Mouse (Mus musculus): ENCODE results near the gene Fam135a. TPM values are rescaled to one million over a fixed set of nuclear protein-coding genes. Genes with fewer than 3 reads are reported as not detected.

The Fam135a gene
- polyA plus RNA-seq, 1 experiment from 2014 or later, result 26.1 TPM

DNA sequence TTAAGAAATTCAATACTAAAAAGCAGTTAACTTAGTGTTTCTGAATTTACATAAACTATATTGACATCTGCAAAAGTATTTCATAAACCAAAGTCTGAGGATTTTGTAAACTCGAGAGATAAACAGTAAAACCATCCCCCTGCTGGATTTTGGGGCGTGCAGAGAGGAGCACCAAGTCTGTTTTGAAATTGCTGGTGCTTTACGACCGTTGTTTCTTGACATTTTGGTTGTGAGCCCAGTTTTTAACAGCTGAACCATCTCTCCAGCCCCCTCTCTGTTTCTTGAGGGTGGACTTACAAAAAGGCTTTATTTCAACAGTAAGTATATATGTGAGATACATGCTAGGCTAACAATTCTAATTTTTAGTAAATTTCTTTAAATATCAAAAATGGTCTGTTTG, 33.4 kb downstream of the Fam135a start:
- H3K9me3 ChIP-seq (replicated peaks), result no peaks in the 10 kb centered on the region
- no peaks in the 10 kb centered on the region; the same call in 1 of the 2 replicates for H3K4me1 ChIP-seq (replicated peaks)
- peaks cover 2% of the 10 kb centered on the region for H3K36me3 ChIP-seq
- no peak overlapping the region for H3K27ac ChIP-seq
- H3K27me3 ChIP-seq, result no peaks in the 10 kb centered on the region
- H3K9ac ChIP-seq, result no peak overlapping the region
- no peak overlapping the region for H3K4me3 ChIP-seq
- 74% methylated on average over 4 of the region's 4 CpGs for WGBS
- ATAC-seq (replicated peaks; ENCODE audit: insufficient number of reproducible peaks, insufficient read depth, low FRiP score, low read depth), result no peak
- H3K4me2 ChIP-seq, result no peak overlapping the region

DNA sequence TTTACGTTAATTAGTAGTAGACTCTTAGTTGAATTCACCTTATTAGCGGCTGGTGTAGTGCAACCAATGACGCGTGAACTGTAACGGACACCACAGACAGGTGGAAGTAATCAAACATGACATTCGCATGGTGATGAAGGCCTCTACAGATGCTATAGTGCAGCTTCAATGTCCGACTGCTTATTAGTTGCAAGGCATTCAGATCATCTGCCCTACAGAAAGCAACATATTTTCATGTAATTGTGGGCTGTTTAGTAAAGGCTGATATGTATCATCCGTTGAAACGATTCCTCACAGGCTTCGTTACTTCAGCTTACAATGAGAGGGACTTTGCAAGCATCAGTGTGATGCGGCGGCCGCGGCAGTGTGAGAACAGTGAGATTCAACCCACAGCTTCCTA, 44.4 kb downstream of the Fam135a start:
- H3K9ac ChIP-seq, result no peak overlapping the region
- H3K4me1 ChIP-seq (replicated peaks), result no peaks in the 10 kb centered on the region
- WGBS, result 92% methylated on average over 14 of the region's 14 CpGs
- no peaks in the 10 kb centered on the region for H3K27me3 ChIP-seq
- H3K4me3 ChIP-seq, result no peak overlapping the region
- no peak overlapping the region for H3K27ac ChIP-seq
- peaks cover 13% of the 10 kb centered on the region; the same call in 1 of the 2 replicates for H3K36me3 ChIP-seq
- no peaks in the 10 kb centered on the region for H3K9me3 ChIP-seq (replicated peaks)
- ATAC-seq (replicated peaks; ENCODE audit: insufficient number of reproducible peaks, insufficient read depth, low FRiP score, low read depth), result no peak
- no peak overlapping the region for H3K4me2 ChIP-seq

GRCm38 (mm10) chr1:24046730-24047510, 53.2 kb downstream of the Fam135a start:
- H3K9ac ChIP-seq, result no peak overlapping the region
- 66% methylated on average over 6 of the region's 6 CpGs for WGBS
- no peak overlapping the region for H3K4me2 ChIP-seq
- H3K4me3 ChIP-seq, result no peak overlapping the region
- H3K27ac ChIP-seq, result no peak overlapping the region
- H3K9me3 ChIP-seq (replicated peaks), result no peaks in the 10 kb centered on the region
- no peak for ATAC-seq (replicated peaks; ENCODE audit: insufficient number of reproducible peaks, insufficient read depth, low FRiP score, low read depth)
- H3K4me1 ChIP-seq (replicated peaks), result no peaks in the 10 kb centered on the region
- H3K27me3 ChIP-seq, result no peaks in the 10 kb centered on the region
- peaks cover 2% of the 10 kb centered on the region; the same call in 1 of the 2 replicates for H3K36me3 ChIP-seq

DNA sequence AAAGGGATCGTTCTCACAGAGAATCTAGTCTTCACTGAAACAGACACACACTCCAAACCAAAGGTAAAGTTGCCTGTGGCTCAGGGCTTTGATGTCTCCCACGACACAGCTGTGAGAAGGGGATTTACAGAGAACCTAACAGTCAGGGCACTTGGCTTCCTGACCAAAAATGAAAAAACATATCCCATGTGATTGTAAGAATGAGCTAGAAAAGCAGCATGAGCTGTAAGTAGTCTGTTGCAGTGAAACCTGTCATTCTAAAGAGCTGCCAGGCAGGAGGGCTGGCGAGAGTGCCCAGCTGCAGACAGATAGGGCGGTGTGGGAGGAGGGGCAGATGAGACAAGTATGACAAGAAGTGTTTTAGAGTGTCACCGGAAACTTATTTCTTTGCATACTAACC, 54.5 kb downstream of the Fam135a start:
- Histone ChIP-seq H3K4me1 (replicated peaks) (no peaks in the 10 kb centered on the region), H3K27me3 (no peaks in the 10 kb centered on the region), H3K27ac (no peak overlapping the region), H3K9ac (no peak overlapping the region), H3K9me3 (replicated peaks) (no peaks in the 10 kb centered on the region), H3K4me3 (no peak overlapping the region), H3K36me3 (peaks cover 7% of the 10 kb centered on the region), H3K4me2 (no peak overlapping the region)
- no peak for ATAC-seq (replicated peaks; ENCODE audit: insufficient number of reproducible peaks, insufficient read depth, low FRiP score, low read depth)
- 48% methylated on average over 5 of the region's 5 CpGs for WGBS

DNA sequence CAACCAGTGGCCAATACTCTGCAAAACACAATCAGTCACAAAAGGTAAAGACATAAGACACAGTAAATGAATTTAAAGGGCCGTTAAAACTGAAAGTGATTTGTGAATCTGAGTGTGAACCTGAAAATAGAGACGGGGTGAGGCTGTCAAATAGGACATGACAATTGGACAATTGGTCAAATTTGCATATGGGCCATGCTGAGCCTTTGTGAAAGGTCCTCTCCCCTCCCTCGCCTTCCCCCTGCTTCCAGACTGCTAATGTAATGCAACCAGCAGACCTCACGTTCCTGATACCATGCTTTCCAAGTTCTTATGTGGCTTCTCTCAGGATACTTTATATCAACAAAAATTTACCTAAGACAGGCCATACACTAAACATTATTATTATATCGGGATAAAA, 57.1 kb downstream of the Fam135a start:
- Histone ChIP-seq H3K4me1 (replicated peaks) (no peaks in the 10 kb centered on the region), H3K27me3 (no peaks in the 10 kb centered on the region), H3K4me2 (no peak overlapping the region), H3K4me3 (no peak overlapping the region), H3K36me3 (peaks cover 7% of the 10 kb centered on the region), H3K27ac (no peak overlapping the region), H3K9ac (no peak overlapping the region), H3K9me3 (replicated peaks) (no peaks in the 10 kb centered on the region)
- WGBS, result 80% methylated on average over 5 of the region's 5 CpGs
- no peak for ATAC-seq (replicated peaks; ENCODE audit: insufficient number of reproducible peaks, insufficient read depth, low FRiP score, low read depth)

- no peak overlapping the region for H3K4me3 ChIP-seq
- H3K9me3 ChIP-seq (replicated peaks), result no peaks in the 10 kb centered on the region
- no peak for ATAC-seq (replicated peaks; ENCODE audit: insufficient number of reproducible peaks, insufficient read depth, low FRiP score, low read depth)
- WGBS, result 40% methylated on average over 2 of the region's 2 CpGs
- H3K9ac ChIP-seq, result no peak overlapping the region
- no peak overlapping the region for H3K4me2 ChIP-seq
- H3K4me1 ChIP-seq (replicated peaks), result no peaks in the 10 kb centered on the region
- no peak overlapping the region for H3K27ac ChIP-seq
- H3K36me3 ChIP-seq, result 0 out of 2 replicates have a peak, but pooled peaks cover 4% of the 10 kb centered on the region
- no peaks in the 10 kb centered on the region for H3K27me3 ChIP-seq
Measured at GRCm38 (mm10) chr1:24033759-24034423, 66.2 kb downstream of the Fam135a start.

DNA sequence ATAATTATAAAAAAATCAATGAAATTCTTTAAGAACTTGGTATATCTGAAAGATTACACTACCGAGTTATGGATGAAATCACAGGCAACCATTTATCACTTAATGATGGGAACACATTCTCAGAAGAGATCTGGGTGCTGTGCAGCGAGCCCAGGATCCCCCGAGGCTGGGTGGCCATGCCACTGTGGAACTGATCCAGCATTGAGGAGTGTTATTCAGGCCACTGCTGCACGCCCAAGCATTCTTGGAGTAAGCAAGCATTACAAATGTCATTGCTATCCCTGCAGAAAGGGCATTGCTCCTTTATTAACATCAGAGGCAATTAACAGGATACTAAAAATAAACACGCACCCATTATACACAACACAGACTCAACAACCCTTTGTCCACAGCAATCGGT, 89.3 kb downstream of the Fam135a start:
- Histone ChIP-seq H3K4me1 (replicated peaks) (no peaks in the 10 kb centered on the region), H3K36me3 (no peaks in the 10 kb centered on the region; the same call in 1 of the 2 replicates), H3K4me2 (no peak overlapping the region), H3K9me3 (replicated peaks) (no peaks in the 10 kb centered on the region), H3K4me3 (no peak overlapping the region), H3K27ac (no peak overlapping the region), H3K27me3 (no peaks in the 10 kb centered on the region), H3K9ac (no peak overlapping the region)
- ATAC-seq (replicated peaks; ENCODE audit: insufficient number of reproducible peaks, insufficient read depth, low FRiP score, low read depth), result no peak
- 68% methylated on average over 6 of the region's 6 CpGs for WGBS

- no peaks in the 10 kb centered on the region for H3K27me3 ChIP-seq
- H3K4me3 ChIP-seq, result no peak overlapping the region
- H3K27ac ChIP-seq, result no peak overlapping the region
- ATAC-seq (replicated peaks; ENCODE audit: insufficient number of reproducible peaks, insufficient read depth, low FRiP score, low read depth), result no peak
- no peaks in the 10 kb centered on the region for H3K9me3 ChIP-seq (replicated peaks)
- H3K9ac ChIP-seq, result no peak overlapping the region
- H3K36me3 ChIP-seq, result no peaks in the 10 kb centered on the region; the same call in 1 of the 2 replicates
- H3K4me2 ChIP-seq, result no peak overlapping the region
- no peaks in the 10 kb centered on the region for H3K4me1 ChIP-seq (replicated peaks)
- WGBS, result 78% methylated on average over 6 of the region's 6 CpGs
Measured at GRCm38 (mm10) chr1:24010016-24010415, 90.1 kb downstream of the Fam135a start.

DNA sequence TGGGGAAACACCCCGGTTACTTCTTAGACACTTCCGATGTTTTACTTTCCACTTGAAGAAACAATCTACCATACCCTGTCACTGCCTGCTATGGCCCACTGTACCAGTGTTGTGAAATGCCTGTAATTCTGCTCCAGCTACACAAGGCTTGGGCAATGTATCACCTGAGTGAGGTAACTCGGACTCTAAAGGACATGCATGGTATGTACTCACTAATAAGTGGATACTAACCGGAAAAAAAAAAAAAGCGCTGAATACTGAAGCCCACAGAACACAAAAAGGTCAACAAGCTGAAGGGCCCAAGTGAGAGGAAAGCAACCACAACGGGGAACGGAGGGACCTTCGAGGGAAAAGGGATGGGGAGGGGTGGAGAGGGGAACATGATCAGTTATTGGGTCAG, 92.5 kb downstream of the Fam135a start:
- no peak overlapping the region for H3K4me2 ChIP-seq
- peaks cover 1% of the 10 kb centered on the region for H3K36me3 ChIP-seq
- peaks cover 5% of the 10 kb centered on the region for H3K4me1 ChIP-seq (replicated peaks)
- H3K27me3 ChIP-seq, result no peaks in the 10 kb centered on the region
- WGBS, result 84% methylated on average over 8 of the region's 8 CpGs
- no peak overlapping the region for H3K4me3 ChIP-seq
- no peak overlapping the region for H3K9ac ChIP-seq
- no peak for ATAC-seq (replicated peaks; ENCODE audit: insufficient number of reproducible peaks, insufficient read depth, low FRiP score, low read depth)
- H3K27ac ChIP-seq, result no peak overlapping the region
- H3K9me3 ChIP-seq (replicated peaks), result no peaks in the 10 kb centered on the region

- Histone ChIP-seq H3K36me3 (peaks cover 22% of the 10 kb centered on the region), H3K9me3 (replicated peaks) (no peaks in the 10 kb centered on the region), H3K9ac (peak within 1 kb of the TSS; percentile 74), H3K27me3 (no peaks in the 10 kb centered on the region), H3K4me2 (peak within 1 kb of the TSS; percentile 67), H3K4me3 (peak within 1 kb of the TSS; percentile 73), H3K4me1 (replicated peaks) (peaks cover 5% of the 10 kb centered on the region), H3K27ac (peak within 1 kb of the TSS; percentile 93)
- under 1% methylated on average over 47 of the region's 47 CpGs for WGBS
- ATAC-seq (replicated peaks; ENCODE audit: insufficient number of reproducible peaks, insufficient read depth, low FRiP score, low read depth), result peak; percentile 96
Measured at GRCm38 (mm10) chr1:24005070-24005804, 94.9 kb downstream of the Fam135a start, which contains the start of gene Sdhaf4. Gene Sdhaf4, minus strand, starts transcription at chr1:24005656.

DNA sequence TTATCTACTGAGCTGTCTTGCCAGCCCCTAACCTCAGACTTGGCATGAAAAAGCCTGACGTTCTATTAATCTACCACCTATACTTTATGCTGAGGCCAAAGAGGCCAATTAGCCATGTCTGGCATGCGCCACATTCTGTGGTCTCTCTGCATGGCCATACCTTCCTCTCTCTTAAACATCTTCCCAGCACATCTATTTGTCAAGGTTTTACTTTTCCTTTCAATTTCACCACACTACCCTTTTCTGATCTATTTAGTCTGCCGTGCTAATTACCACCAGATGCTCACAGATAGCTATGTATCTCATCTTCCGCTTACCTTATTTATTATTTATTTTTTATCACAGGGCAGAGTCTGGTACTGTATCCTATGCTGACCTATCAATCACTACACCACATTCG, 100.8 kb downstream of the Fam135a start:
- Histone ChIP-seq H3K4me1 (replicated peaks) (peaks cover 2% of the 10 kb centered on the region), H3K4me2 (no peak overlapping the region), H3K9ac (no peak overlapping the region), H3K27me3 (no peaks in the 10 kb centered on the region), H3K9me3 (replicated peaks) (no peaks in the 10 kb centered on the region), H3K36me3 (peaks cover 48% of the 10 kb centered on the region), H3K4me3 (no peak overlapping the region), H3K27ac (no peak overlapping the region)
- ATAC-seq (replicated peaks; ENCODE audit: insufficient number of reproducible peaks, insufficient read depth, low FRiP score, low read depth), result no peak
- WGBS, result 92% methylated on average over 5 of the region's 5 CpGs

All from heart, embryonic 15.5 days (tissue).